Mouse (Mus musculus): ENCODE results near the gene Zfp65.
"Not testable (repeated sequence)": the region's sequence is repeated elsewhere in the genome, so short reads cannot be mapped to it uniquely, and the experiment has no call there.

Gene Zfp65

GRCm38 (mm10) chr13:67728641-67729318 lies at the start of gene Zfp65:
Zfp65 (minus strand) TSS chr13:67729173.
- DNase-seq, result peak; percentile 54 to 67

GRCm38 (mm10) chr13:67763031-67763768 lies 34.2 kb upstream of the Zfp65 start:
- no peak for DNase-seq

GRCm38 (mm10) chr13:67759966-67760365 lies 31.0 kb upstream of the Zfp65 start:
- DNase-seq, result no peak

GRCm38 (mm10) chr13:67755761-67756160 lies 26.8 kb upstream of the Zfp65 start:
- no peak for DNase-seq

- DNase-seq, result peak; percentile 65 to 68
These were observed 25.6 kb upstream of the Zfp65 start, which contains the start of gene Zfp85 for GRCm38 (mm10) chr13:67754333-67755306. Zfp85 (minus strand) TSS chr13:67755228.

GRCm38 (mm10) chr13:67743896-67744295 lies 14.9 kb upstream of the Zfp65 start:
- DNase-seq, result no peak

- DNase-seq, result no peak
These were observed 14.0 kb upstream of the Zfp65 start for GRCm38 (mm10) chr13:67742941-67743340.

GRCm38 (mm10) chr13:67734391-67734790 lies 5.4 kb upstream of the Zfp65 start:
- not testable (repeated sequence) for DNase-seq

GRCm38 (mm10) chr13:67729441-67729840 lies 468 bp upstream of the Zfp65 start:
- peak; percentile 31 to 38 for DNase-seq

- DNase-seq, result no peak
These were observed 867 bp downstream of the Zfp65 start for GRCm38 (mm10) chr13:67728106-67728505.

- not testable (repeated sequence) for DNase-seq
These were observed 3.6 kb downstream of the Zfp65 start for GRCm38 (mm10) chr13:67725331-67725730.

GRCm38 (mm10) chr13:67723848-67724479 lies 5.0 kb downstream of the Zfp65 start:
- DNase-seq, result peak; percentile 92 to 93

- no peak for DNase-seq
These were observed 42.0 kb downstream of the Zfp65 start, which contains the start of gene Zfp738 for GRCm38 (mm10) chr13:67686971-67687370. Zfp738 (minus strand) TSS chr13:67687071.

GRCm38 (mm10) chr13:67683841-67684240 lies 45.1 kb downstream of the Zfp65 start:
- not testable (repeated sequence) for DNase-seq

- DNase-seq, result peak; percentile 89 to 91
These were observed 45.8 kb downstream of the Zfp65 start for GRCm38 (mm10) chr13:67682959-67683735.

GRCm38 (mm10) chr13:67674902-67675301 lies 54.1 kb downstream of the Zfp65 start:
- no peak for DNase-seq
